Mouse (Mus musculus): ENCODE data around the gene Arl10. TPM values are rescaled to one million over a fixed set of nuclear protein-coding genes. Genes with fewer than 3 reads are reported as not detected.
A peak's percentile ranks its signal among the peaks of the same experiment; 100 is the strongest.

Arl10 gene
- 12.2 and 13.2 TPM in 2 replicates for polyA plus RNA-seq (2011; ENCODE audit: insufficient read length, low read depth, missing spikeins)

DNA sequence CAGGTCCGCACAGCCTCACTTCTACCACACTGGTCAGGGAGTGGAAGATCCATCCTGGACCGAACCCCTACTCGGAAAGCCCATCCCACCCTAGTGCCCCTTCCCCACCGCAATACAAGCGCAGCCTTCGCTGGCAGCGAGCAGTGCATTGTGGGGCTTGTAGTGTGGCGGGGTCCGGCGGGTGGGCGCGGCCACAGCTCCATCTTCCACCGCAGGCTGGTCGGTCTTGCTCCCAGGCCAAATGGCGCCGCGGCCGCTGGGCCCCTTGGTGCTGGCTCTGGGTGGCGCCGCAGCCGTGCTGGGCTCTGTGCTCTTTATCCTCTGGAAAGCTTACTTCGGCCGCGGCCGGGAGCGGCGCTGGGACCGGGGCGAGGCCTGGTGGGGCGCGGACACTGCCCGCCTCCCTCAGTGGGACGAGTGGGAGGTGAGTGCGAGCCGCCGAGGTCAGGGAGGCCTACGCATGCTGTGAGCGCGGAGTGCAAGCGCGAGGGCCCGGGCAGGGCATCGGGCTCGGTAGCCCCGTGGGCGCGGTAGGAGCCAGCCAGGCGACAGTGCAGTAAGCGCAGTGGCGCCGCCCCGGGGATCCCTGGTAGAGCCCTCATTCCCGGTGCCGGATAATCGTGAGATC lies at the start of gene Arl10:
TSS of gene Arl10 (plus strand) at position 162 of the 628 bp plus-strand sequence.
- Histone ChIP-seq H3K27ac (ENCODE audit: insufficient read depth, low read length) (peak within 1 kb of the TSS; percentile 50), H3K4me3 (ENCODE audit: insufficient read depth, low read length) (peak within 1 kb of the TSS; percentile 76), H3K4me1 (ENCODE audit: control insufficient read depth, insufficient read depth, low read length) (0 out of 2 replicates have a peak, but pooled peaks cover 2% of the 10 kb centered on the region)
- TF ChIP-seq POLR2A (IDR thresholded peaks at IDR 0.05; ENCODE audit: low read depth, low read length) (peak; percentile 57), CTCF (IDR thresholded peaks at IDR 0.05; ENCODE audit: borderline replicate concordance, insufficient read depth, low read length) (no peak)

DNA sequence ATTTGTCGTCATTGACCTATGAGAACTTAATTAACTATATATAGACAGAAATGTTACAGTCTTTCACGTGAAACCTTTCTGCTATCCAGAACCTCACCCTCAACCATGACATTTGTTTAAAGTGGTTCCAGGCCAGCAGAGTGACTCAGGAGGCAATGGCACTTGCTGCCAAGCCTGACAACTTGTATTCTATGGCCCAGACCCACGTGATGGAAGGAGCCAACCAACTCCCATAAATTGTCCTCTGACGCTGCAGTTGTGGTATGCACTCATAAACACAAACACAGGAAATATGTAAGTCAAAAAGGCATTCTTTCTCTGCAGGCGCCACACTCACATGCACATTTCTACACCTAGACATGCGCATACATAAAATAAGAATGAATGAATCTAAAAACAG lies 47.7 kb upstream of the Arl10 start:
- TF ChIP-seq CTCF (IDR thresholded peaks at IDR 0.05; ENCODE audit: borderline replicate concordance, insufficient read depth, low read length) (no peak), POLR2A (IDR thresholded peaks at IDR 0.05; ENCODE audit: low read depth, low read length) (no peak)
- no peaks in the 10 kb centered on the region for H3K4me1 ChIP-seq (ENCODE audit: control insufficient read depth, insufficient read depth, low read length)
- H3K4me3 ChIP-seq (ENCODE audit: insufficient read depth, low read length), result no peak overlapping the region
- no peak overlapping the region for H3K27ac ChIP-seq (ENCODE audit: insufficient read depth, low read length)

DNA sequence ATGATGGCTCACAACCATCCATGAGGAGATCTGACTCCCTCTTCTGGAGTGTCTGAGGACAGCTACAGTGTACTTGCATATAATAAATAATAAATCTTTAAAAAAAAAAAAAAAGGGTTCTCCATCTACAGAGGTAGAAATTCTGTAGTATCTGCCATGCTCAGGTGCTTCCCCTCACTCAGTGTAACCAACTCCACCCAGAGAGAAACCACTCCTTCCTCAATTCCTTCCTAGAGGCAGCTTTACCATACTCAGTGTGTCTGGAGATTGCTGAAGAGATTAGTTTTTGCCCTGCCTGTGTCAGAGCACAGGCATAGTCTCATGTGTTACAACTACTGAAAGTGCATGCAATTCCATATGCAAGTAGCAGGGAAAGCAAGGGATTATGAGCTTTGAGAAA lies 42.7 kb upstream of the Arl10 start:
- H3K4me3 ChIP-seq (ENCODE audit: insufficient read depth, low read length), result no peak overlapping the region
- TF ChIP-seq POLR2A (IDR thresholded peaks at IDR 0.05; ENCODE audit: low read depth, low read length), result no peak
- no peak for TF ChIP-seq CTCF (IDR thresholded peaks at IDR 0.05; ENCODE audit: borderline replicate concordance, insufficient read depth, low read length)
- H3K27ac ChIP-seq (ENCODE audit: insufficient read depth, low read length), result no peak overlapping the region
- H3K4me1 ChIP-seq (ENCODE audit: control insufficient read depth, insufficient read depth, low read length), result no peaks in the 10 kb centered on the region

- no peak overlapping the region for H3K27ac ChIP-seq (ENCODE audit: insufficient read depth, low read length)
- H3K4me1 ChIP-seq (ENCODE audit: control insufficient read depth, insufficient read depth, low read length), result no peaks in the 10 kb centered on the region
- TF ChIP-seq CTCF (IDR thresholded peaks at IDR 0.05; ENCODE audit: borderline replicate concordance, insufficient read depth, low read length) (no peak), POLR2A (IDR thresholded peaks at IDR 0.05; ENCODE audit: low read depth, low read length) (no peak)
- no peak overlapping the region for H3K4me3 ChIP-seq (ENCODE audit: insufficient read depth, low read length)
Measured at GRCm38 (mm10) chr13:54548036-54548435, 26.8 kb upstream of the Arl10 start.

GRCm38 (mm10) chr13:54556176-54556575 lies 18.6 kb upstream of the Arl10 start:
- no peak overlapping the region for H3K27ac ChIP-seq (ENCODE audit: insufficient read depth, low read length)
- TF ChIP-seq CTCF (IDR thresholded peaks at IDR 0.05; ENCODE audit: borderline replicate concordance, insufficient read depth, low read length) (no peak), POLR2A (IDR thresholded peaks at IDR 0.05; ENCODE audit: low read depth, low read length) (no peak)
- H3K4me1 ChIP-seq (ENCODE audit: control insufficient read depth, insufficient read depth, low read length), result no peaks in the 10 kb centered on the region
- no peak overlapping the region for H3K4me3 ChIP-seq (ENCODE audit: insufficient read depth, low read length)

DNA sequence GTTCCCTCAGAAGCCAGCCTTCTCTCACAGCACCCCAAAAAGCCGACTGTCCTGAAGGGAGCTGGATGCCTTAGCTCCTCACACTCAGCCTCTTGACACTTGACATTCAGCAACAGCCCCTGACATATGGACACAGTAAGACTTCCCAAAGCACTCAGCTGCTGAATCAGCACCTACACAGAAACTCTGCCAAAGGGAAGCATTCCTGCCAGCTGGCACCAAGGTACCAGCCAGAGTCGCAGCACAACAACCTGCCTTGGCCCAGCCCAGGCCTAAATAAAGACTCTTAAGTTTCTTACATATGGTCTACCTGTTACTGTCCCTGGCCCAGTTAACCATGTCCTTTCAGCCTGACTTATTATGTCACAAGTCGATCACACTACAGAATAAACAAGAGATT lies 18.0 kb upstream of the Arl10 start:
- Histone ChIP-seq H3K4me3 (ENCODE audit: insufficient read depth, low read length) (no peak overlapping the region), H3K4me1 (ENCODE audit: control insufficient read depth, insufficient read depth, low read length) (no peaks in the 10 kb centered on the region), H3K27ac (ENCODE audit: insufficient read depth, low read length) (no peak overlapping the region)
- TF ChIP-seq CTCF (IDR thresholded peaks at IDR 0.05; ENCODE audit: borderline replicate concordance, insufficient read depth, low read length), result no peak
- TF ChIP-seq POLR2A (IDR thresholded peaks at IDR 0.05; ENCODE audit: low read depth, low read length), result no peak

DNA sequence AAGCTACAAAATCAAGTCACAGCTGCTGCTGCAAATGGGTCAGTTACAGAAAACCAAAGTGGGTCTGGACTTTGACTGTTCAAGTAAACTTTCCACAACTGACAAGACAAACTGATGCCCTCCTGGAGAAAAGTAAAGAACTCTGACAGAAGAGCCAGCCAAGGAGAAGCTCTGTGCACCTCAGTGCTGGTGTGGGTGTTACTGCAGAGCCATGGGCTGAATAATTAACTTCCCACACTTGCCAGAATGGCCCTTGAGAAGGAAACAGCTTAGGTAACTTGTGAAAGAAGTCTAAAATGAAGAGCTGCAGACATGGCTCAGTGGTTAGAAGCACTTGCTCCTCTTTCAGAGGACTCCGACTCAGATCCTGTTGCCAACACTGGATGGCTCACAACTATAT lies 17.2 kb upstream of the Arl10 start:
- Histone ChIP-seq H3K4me3 (ENCODE audit: insufficient read depth, low read length) (no peak overlapping the region), H3K4me1 (ENCODE audit: control insufficient read depth, insufficient read depth, low read length) (no peaks in the 10 kb centered on the region), H3K27ac (ENCODE audit: insufficient read depth, low read length) (no peak overlapping the region)
- TF ChIP-seq POLR2A (IDR thresholded peaks at IDR 0.05; ENCODE audit: low read depth, low read length) (no peak), CTCF (IDR thresholded peaks at IDR 0.05; ENCODE audit: borderline replicate concordance, insufficient read depth, low read length) (no peak)

DNA sequence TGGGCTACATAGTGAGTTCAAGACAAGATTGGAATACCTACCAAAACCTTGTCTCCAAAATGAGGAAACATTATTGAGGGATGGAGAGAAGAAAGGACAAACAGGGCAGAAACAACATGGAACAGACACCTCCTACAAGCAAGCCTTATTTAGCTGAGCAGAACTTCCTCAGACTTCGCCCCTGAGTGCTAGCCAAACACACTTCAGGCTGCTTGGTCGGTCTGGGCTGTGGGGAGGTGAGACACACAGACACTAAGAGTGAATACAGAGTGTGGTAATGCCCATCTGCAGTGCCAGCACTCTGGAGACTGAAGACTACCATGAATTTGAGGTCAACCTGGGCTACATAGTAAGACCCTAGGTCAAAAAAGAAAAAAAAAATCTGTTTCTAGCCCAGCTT lies 15.2 kb upstream of the Arl10 start:
- TF ChIP-seq POLR2A (IDR thresholded peaks at IDR 0.05; ENCODE audit: low read depth, low read length) (no peak), CTCF (IDR thresholded peaks at IDR 0.05; ENCODE audit: borderline replicate concordance, insufficient read depth, low read length) (no peak)
- Histone ChIP-seq H3K4me1 (ENCODE audit: control insufficient read depth, insufficient read depth, low read length) (no peaks in the 10 kb centered on the region), H3K4me3 (ENCODE audit: insufficient read depth, low read length) (no peak overlapping the region), H3K27ac (ENCODE audit: insufficient read depth, low read length) (no peak overlapping the region)

DNA sequence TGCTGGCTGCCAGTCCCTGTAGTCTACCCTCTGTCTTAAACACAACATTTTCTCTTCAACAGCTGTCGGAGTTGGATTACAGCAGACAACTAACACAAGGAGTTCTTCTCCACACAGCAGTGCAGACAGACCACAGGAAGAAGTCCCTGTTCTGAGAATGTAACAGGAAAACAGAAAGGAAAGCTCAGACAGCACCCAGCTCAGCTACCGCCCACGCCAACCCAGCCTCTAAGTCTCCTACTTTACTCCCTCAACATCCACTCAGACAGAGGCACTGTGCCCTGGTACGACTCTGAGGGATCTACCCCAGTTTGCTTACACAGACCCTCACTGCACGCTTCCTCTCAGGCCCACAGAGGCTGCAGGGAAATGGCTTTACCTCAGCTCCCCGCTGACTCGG lies 14.2 kb upstream of the Arl10 start:
- no peak overlapping the region for H3K4me3 ChIP-seq (ENCODE audit: insufficient read depth, low read length)
- no peak for TF ChIP-seq POLR2A (IDR thresholded peaks at IDR 0.05; ENCODE audit: low read depth, low read length)
- TF ChIP-seq CTCF (IDR thresholded peaks at IDR 0.05; ENCODE audit: borderline replicate concordance, insufficient read depth, low read length), result no peak

DNA sequence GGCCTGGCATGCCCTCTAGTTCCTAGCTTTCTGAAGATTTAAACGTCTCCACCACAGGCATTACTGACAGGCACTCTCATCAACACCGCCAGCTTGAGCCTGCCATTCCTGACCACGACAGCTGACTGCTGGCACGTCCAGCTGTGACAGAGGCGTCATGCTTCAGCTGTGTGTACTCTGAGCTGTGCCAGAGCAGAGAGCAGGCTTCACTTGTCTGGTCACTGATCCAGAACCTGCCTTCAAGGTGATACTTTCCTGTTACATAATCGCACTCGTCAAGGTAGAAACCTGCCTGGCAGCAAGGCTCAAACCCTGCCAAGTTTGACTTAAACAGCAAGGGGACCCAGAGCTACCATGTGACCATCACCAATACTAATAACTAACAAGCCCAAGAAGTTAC lies 12.3 kb upstream of the Arl10 start:
- Histone ChIP-seq H3K27ac (ENCODE audit: insufficient read depth, low read length) (no peak overlapping the region), H3K4me1 (ENCODE audit: control insufficient read depth, insufficient read depth, low read length) (no peaks in the 10 kb centered on the region), H3K4me3 (ENCODE audit: insufficient read depth, low read length) (no peak overlapping the region)
- TF ChIP-seq CTCF (IDR thresholded peaks at IDR 0.05; ENCODE audit: borderline replicate concordance, insufficient read depth, low read length), result no peak
- no peak for TF ChIP-seq POLR2A (IDR thresholded peaks at IDR 0.05; ENCODE audit: low read depth, low read length)

More for the DNA sequence above, 14.2 kb upstream of the Arl10 start:
- Histone ChIP-seq H3K4me1 (ENCODE audit: control insufficient read depth, insufficient read depth, low read length) (no peaks in the 10 kb centered on the region), H3K27ac (ENCODE audit: insufficient read depth, low read length) (no peak overlapping the region)
